Mouse (Mus musculus): Measurements from ENCODE around the gene Mtmr12. TPM values are rescaled to one million over a fixed set of nuclear protein-coding genes. Genes with fewer than 3 reads are reported as not detected.
"Not testable (repeated sequence)": the region's sequence is repeated elsewhere in the genome, so short reads cannot be mapped to it uniquely, and the experiment has no call there.

Mtmr12 gene
- polyA plus RNA-seq, 1 experiment from 2014 or later: 15.9 TPM

- 90% methylated on average over 5 of the region's 5 CpGs for WGBS
Measured at GRCm38 (mm10) chr15:12203008-12203407, 1.8 kb upstream of the Mtmr12 start.

DNA sequence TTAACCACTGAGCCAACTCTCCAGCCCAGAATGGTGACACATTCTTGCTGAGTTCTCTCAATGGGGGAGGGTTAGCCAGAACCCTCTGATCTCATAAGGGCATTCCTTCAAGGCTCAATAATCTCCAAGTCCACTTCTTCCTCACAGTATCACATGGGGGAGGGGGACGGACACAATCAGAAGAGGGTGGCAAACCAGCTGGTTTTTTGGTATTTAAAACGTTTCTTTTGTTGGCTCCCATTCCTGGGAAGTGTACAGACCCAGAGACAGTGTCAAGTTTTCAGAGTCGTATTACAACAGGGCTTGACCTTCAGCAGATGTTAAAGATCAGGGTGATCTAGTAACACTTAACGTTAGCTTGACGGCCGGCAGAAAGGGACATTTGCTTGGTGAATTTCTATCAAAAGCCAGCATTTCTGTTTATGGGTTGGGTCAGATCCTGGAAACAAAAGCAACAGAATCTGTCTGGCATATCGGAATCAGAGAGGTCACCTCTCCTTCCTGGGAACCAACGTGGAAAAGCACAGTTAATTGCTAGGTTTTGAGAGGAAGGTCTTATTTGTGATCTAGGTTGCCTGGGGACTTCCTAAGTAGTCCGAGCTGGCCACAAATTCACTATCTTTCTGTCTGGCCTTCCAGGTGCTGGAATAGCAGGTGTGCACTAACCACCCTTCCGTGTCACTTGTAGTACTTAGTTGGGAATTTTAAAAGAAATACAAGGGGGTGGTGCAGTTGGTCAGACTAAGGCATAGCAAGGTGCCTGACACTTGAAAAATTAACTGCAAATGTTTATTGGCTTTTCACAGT lies 1.1 kb upstream of the Mtmr12 start:
- DNase-seq (ENCODE audit: extremely low spot score, low spot score): peak; percentile 24
- H3K36me3 ChIP-seq (replicated peaks): no peaks in the 10 kb centered on the region
- no peaks in the 10 kb centered on the region for H3K9me3 ChIP-seq
- peak overlapping the region; percentile 92 for H3K27ac ChIP-seq
- peak overlapping the region; percentile 86 for H3K4me3 ChIP-seq
- H3K27me3 ChIP-seq (ENCODE audit: poor library complexity, severe bottlenecking): no peaks in the 10 kb centered on the region
- H3K4me1 ChIP-seq: peaks cover 32% of the 10 kb centered on the region
- WGBS: 53% methylated on average over 10 of the region's 10 CpGs

More at GRCm38 (mm10) chr15:12203008-12203407, 1.8 kb upstream of the Mtmr12 start:
- DNase-seq (ENCODE audit: extremely low spot score, low spot score); H3K9me3 ChIP-seq; H3K4me3 ChIP-seq; H3K27me3 ChIP-seq (ENCODE audit: poor library complexity, severe bottlenecking); H3K36me3 ChIP-seq (replicated peaks); H3K27ac ChIP-seq: not testable (repeated sequence)
- H3K4me1 ChIP-seq: peaks cover 32% of the 10 kb centered on the region

GRCm38 (mm10) chr15:12205160-12205901 lies 503 bp downstream of the Mtmr12 start:
- Histone ChIP-seq H3K27me3 (ENCODE audit: poor library complexity, severe bottlenecking) (no peaks in the 10 kb centered on the region), H3K4me3 (peak overlapping the region; percentile 86), H3K4me1 (peaks cover 32% of the 10 kb centered on the region), H3K9me3 (no peaks in the 10 kb centered on the region), H3K27ac (peak overlapping the region; percentile 92), H3K36me3 (replicated peaks) (no peaks in the 10 kb centered on the region)
- peak; percentile 41 for DNase-seq (ENCODE audit: extremely low spot score, low spot score)
- WGBS: under 1% methylated on average over 72 of the region's 73 CpGs

GRCm38 (mm10) chr15:12205902-12206645 lies 1.2 kb downstream of the Mtmr12 start:
- Histone ChIP-seq H3K27me3 (ENCODE audit: poor library complexity, severe bottlenecking) (no peaks in the 10 kb centered on the region), H3K27ac (peak overlapping the region; percentile 92; the same call in 1 of the 2 replicates)
- 48% methylated on average over 14 of the region's 14 CpGs for WGBS

DNA sequence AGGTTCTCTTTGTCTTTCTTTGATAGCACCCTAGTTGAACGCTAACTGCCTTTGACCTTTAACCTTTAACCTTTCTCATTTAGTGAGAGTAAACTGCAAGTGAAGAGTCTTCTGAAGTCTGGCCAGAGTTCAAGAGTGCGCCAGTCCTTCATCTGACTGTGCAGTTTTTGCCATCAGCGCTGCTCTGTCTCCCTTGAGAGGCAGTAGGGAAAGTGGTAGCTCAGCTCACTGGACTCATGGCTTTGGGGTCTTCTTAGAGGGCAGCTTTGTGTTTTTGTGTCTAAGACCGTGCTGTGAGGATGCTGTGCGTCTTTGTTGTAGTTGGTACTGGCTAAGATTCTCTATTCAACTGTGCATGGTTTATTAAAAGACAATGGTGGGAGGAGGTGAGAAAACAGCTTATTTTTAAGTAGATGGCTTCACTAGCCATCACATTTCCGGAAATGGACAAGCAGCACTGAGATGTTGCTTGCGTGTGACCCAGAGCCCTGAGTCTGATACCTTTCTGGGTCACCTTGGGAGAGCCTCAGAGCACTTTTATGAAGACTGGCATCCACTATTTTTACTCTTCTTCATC lies 1.9 kb downstream of the Mtmr12 start:
- Histone ChIP-seq H3K27me3 (ENCODE audit: poor library complexity, severe bottlenecking) (no peaks in the 10 kb centered on the region), H3K9me3 (no peaks in the 10 kb centered on the region), H3K27ac (no peak overlapping the region), H3K36me3 (replicated peaks) (no peaks in the 10 kb centered on the region), H3K4me3 (peak overlapping the region; percentile 86; the same call in 1 of the 2 replicates), H3K4me1 (peaks cover 32% of the 10 kb centered on the region)
- WGBS: 75% methylated on average over 7 of the region's 7 CpGs
- no peak for DNase-seq (ENCODE audit: extremely low spot score, low spot score)

More at GRCm38 (mm10) chr15:12205902-12206645, 1.2 kb downstream of the Mtmr12 start:
- Histone ChIP-seq H3K9me3 (no peaks in the 10 kb centered on the region), H3K4me1 (peaks cover 32% of the 10 kb centered on the region), H3K4me3 (peak overlapping the region; percentile 86), H3K36me3 (replicated peaks) (no peaks in the 10 kb centered on the region)
- no peak for DNase-seq (ENCODE audit: extremely low spot score, low spot score)

GRCm38 (mm10) chr15:12207556-12208090 lies 2.8 kb downstream of the Mtmr12 start:
- Histone ChIP-seq H3K4me1 (peaks cover 32% of the 10 kb centered on the region), H3K27ac (no peak overlapping the region), H3K9me3 (no peaks in the 10 kb centered on the region), H3K27me3 (ENCODE audit: poor library complexity, severe bottlenecking) (no peaks in the 10 kb centered on the region), H3K36me3 (replicated peaks) (no peaks in the 10 kb centered on the region), H3K4me3 (no peak overlapping the region)
- DNase-seq (ENCODE audit: extremely low spot score, low spot score): no peak
- 84% methylated on average over 6 of the region's 6 CpGs for WGBS

DNA sequence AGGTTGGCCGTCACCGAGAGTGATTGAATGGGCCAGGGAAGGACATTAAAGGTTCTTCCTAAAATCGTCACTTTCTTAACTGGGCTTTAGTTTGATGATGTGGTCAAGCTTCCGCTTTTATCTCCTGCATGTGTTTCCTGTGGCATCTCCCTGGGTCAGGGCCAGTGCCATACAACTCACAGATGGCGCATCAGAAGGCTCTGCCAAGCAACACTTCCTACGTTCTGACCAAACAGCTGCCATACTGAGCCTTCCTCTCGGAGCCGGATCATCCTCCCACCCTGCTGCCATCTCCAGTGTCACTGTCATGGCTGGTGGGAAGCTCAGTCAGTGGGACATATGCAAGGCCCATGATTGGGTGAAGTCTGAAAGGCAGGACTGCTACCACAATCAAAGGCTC lies 6.7 kb downstream of the Mtmr12 start:
- no peak for DNase-seq (ENCODE audit: extremely low spot score, low spot score)
- H3K27ac ChIP-seq: no peak overlapping the region
- H3K4me3 ChIP-seq: no peak overlapping the region
- H3K36me3 ChIP-seq (replicated peaks): no peaks in the 10 kb centered on the region
- peaks cover 16% of the 10 kb centered on the region for H3K4me1 ChIP-seq
- no peaks in the 10 kb centered on the region for H3K27me3 ChIP-seq (ENCODE audit: poor library complexity, severe bottlenecking)
- H3K9me3 ChIP-seq: no peaks in the 10 kb centered on the region
- WGBS: 88% methylated on average over 8 of the region's 8 CpGs

- Histone ChIP-seq H3K9me3 (no peaks in the 10 kb centered on the region), H3K36me3 (replicated peaks) (no peaks in the 10 kb centered on the region), H3K27me3 (ENCODE audit: poor library complexity, severe bottlenecking) (no peaks in the 10 kb centered on the region), H3K4me3 (no peak overlapping the region), H3K27ac (no peak overlapping the region), H3K4me1 (peaks cover 9% of the 10 kb centered on the region)
- 97% methylated on average over 1 of the region's 1 CpGs for WGBS
- no peak for DNase-seq (ENCODE audit: extremely low spot score, low spot score)
Measured at GRCm38 (mm10) chr15:12212266-12212665, 7.4 kb downstream of the Mtmr12 start.

DNA sequence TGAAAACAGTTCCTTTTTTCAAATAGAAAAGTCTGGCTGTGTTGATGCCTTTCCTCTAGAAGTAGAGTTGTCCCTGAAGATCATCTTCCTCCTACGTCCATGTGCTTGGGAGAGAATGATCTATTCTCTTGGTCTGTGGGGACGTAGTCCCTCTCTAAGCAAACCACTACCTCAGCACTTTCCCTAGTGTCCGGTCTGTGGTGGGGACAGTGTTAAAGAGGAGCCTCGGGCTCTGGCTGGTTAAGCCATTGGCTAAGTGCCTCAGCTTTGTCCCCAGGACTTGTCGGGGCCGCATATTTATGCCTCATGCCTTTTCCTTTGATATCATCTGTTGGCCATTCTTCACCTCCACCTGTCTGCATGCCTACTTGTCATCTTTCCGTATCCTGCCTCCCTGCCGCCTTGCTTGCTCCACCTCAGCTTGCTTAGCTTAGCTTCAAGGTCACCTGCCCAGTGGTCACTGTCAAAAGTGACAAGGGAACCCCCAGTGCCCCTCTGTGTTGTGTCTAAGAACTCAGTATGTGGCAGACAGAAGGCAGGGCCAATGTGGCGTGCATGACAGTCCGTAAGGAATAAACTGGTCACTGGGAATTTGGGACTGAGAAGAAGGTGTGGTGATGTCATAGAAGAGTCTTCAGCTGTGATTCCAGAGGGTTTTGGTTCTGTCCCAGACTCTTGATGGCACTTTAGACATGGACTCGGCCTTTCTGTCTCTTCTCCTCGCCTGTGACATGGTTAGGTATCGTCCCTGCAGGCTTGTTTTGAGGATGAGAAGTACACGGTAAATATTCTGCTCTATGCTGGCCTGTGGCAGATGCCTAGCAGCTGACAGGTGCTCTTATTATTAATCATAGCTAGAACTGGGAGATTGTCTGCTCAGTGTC lies 9.9 kb downstream of the Mtmr12 start:
- Histone ChIP-seq H3K36me3 (replicated peaks) (no peaks in the 10 kb centered on the region), H3K27ac (no peak overlapping the region), H3K9me3 (no peaks in the 10 kb centered on the region), H3K4me3 (no peak overlapping the region), H3K27me3 (ENCODE audit: poor library complexity, severe bottlenecking) (peaks cover 8% of the 10 kb centered on the region; the same call in 1 of the 2 replicates), H3K4me1 (peaks cover 10% of the 10 kb centered on the region)
- DNase-seq (ENCODE audit: extremely low spot score, low spot score): no peak
- 92% methylated on average over 14 of the region's 14 CpGs for WGBS

- Histone ChIP-seq H3K4me3 (no peak overlapping the region), H3K36me3 (replicated peaks) (no peaks in the 10 kb centered on the region), H3K9me3 (no peaks in the 10 kb centered on the region), H3K4me1 (peaks cover 10% of the 10 kb centered on the region), H3K27me3 (ENCODE audit: poor library complexity, severe bottlenecking) (peaks cover 13% of the 10 kb centered on the region), H3K27ac (no peak overlapping the region)
- 95% methylated on average over 5 of the region's 5 CpGs for WGBS
- DNase-seq (ENCODE audit: extremely low spot score, low spot score): no peak
Measured at GRCm38 (mm10) chr15:12215415-12215718, 10.5 kb downstream of the Mtmr12 start.

DNA sequence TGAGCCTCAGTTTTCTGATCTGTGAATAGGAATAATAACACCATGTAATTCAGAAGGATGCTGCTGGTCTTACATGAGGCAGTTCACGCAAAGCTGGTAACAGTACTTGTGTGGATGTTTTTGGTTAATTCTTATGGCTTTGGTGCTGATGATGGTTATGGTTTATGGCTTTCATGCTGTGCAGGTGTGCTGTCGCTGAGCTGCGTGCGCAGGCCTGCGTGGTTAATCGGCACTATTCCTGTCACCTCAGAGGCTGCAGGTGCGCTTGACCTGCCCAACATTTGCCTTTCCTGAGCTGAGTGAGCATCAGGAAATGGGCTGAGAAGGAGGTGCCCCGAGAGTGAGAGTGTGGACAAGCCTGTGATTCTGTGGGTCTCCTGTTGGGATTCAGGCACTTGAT lies 11.3 kb downstream of the Mtmr12 start:
- 97% methylated on average over 8 of the region's 8 CpGs for WGBS
- no peak overlapping the region for H3K4me3 ChIP-seq
- H3K27ac ChIP-seq: no peak overlapping the region
- peaks cover 21% of the 10 kb centered on the region for H3K27me3 ChIP-seq (ENCODE audit: poor library complexity, severe bottlenecking)
- DNase-seq (ENCODE audit: extremely low spot score, low spot score): no peak
- no peaks in the 10 kb centered on the region for H3K9me3 ChIP-seq
- H3K4me1 ChIP-seq: peaks cover 17% of the 10 kb centered on the region
- H3K36me3 ChIP-seq (replicated peaks): no peaks in the 10 kb centered on the region

Measured in forebrain, embryonic 10.5 days (tissue).